Mouse (Mus musculus) spleen, adult 2 months (tissue): Measurements from ENCODE around the gene Mroh3. TPM values are rescaled to one million over a fixed set of nuclear protein-coding genes. Genes with fewer than 3 reads are reported as not detected.
A peak's percentile ranks its signal among the peaks of the same experiment; 100 is the strongest.

Experiments
- DNase-seq, 2 experiments: peaks; one replicate each; pipeline versions ENCODE4 v3.0.0 to v3.0.0-alpha.2; 2012 to 2021; ENCODE audit warnings: low spot score in 2 of 2, low read depth in 1 of 2
- H3K27ac ChIP-seq: fragments of 200-500 bp; 2 replicates; pipeline ENCODE4 v1.5.1; 2012; ENCODE audit warnings: low read length, inconsistent platforms; ENCODE audit not compliant: insufficient read depth
- H3K27me3 ChIP-seq: fragments of 200-500 bp; 2 replicates; pipeline ENCODE4 v1.6.1; 2012; ENCODE audit warnings: mild to moderate bottlenecking, moderate library complexity, low read length, inconsistent platforms; ENCODE audit not compliant: control insufficient read depth, insufficient read depth
- H3K36me3 ChIP-seq: fragments of 200-500 bp; 2 replicates; pipeline ENCODE4 v1.6.1; 2012; ENCODE audit warnings: mild to moderate bottlenecking, low read length, inconsistent platforms; ENCODE audit not compliant: control insufficient read depth, insufficient read depth
- H3K4me1 ChIP-seq: fragments of 200-500 bp; 2 replicates; pipeline ENCODE4 v1.6.1; 2011; ENCODE audit warnings: inconsistent platforms; ENCODE audit not compliant: control insufficient read depth, insufficient read depth, insufficient read length
- H3K4me3 ChIP-seq: fragments of 200-500 bp; 2 replicates; pipeline ENCODE4 v1.5.1; 2011; ENCODE audit warnings: mild to moderate bottlenecking, inconsistent platforms; ENCODE audit not compliant: insufficient read depth, insufficient read length; ENCODE audit errors: extremely low read depth
- CTCF ChIP-seq: fragments of 200-500 bp; IDR thresholded peaks from 2 replicates; pipeline ENCODE4 v1.5.1; 2011; ENCODE audit warnings: mild to moderate bottlenecking, inconsistent platforms; ENCODE audit not compliant: insufficient read depth, insufficient read length, insufficient replicate concordance; ENCODE audit errors: extremely low read depth
- POLR2A ChIP-seq: fragments of 200-500 bp; IDR thresholded peaks from 2 replicates; pipeline ENCODE4 v1.6.1; 2011; ENCODE audit warnings: low read depth, low read length, inconsistent platforms
- WGBS: fragments of 180-500 bp; shearing (Covaris S2); methylation state at CpG from one replicate; pipeline ENCODE4 v1.1.7; 2018; 5-methylcytosine and 5-hydroxymethylcytosine counted together
- polyA plus RNA-seq: library from polyadenylated mRNA; depleted of rRNA; stranded (reverse); fragments of >200 nt; gene quantifications from 2 replicates; pipeline ENCODE4 v1.2.3, GENCODE M21; 2012

Gene Mroh3
- polyA plus RNA-seq, 1 experiment, result not detected

DNA sequence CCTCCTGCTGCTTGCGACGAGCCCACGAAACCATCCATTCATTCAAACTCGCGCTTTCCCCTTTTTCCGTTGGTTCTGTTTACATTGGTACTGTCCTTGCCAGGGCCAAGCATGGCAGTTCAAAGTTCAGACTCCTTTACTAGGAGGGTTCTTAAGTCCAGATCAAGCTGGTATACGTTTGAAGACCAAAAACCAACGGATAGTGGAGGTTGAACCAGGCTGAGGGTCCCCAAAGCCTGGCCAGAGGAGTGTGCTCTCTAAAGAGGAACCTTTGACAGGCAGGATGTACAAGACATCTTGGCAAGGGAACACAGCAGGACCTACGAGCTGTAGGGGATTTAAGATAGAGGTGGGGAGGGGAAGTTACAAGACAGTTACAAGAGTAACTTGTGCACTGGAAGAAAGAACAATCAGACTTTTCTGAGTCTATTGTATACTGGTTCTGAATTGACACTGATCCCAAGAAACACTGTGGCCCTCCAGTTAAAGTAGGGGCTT is 22.0 kb upstream of the Mroh3 start:
- H3K36me3 ChIP-seq, result no peaks in the 10 kb centered on the region
- H3K27me3 ChIP-seq, result peaks cover 14% of the 10 kb centered on the region
- H3K4me1 ChIP-seq, result no peaks in the 10 kb centered on the region; the same call in 1 of the 2 replicates
- H3K27ac ChIP-seq, result no peak overlapping the region
- 0 out of 2 replicates have a peak, but pooled peaks have one; percentile 28 for TF ChIP-seq CTCF
- no peak for TF ChIP-seq POLR2A
- DNase-seq, result no peak
- H3K4me3 ChIP-seq, result peak overlapping the region; percentile 51
- WGBS, result 3% methylated on average over 9 of the region's 9 CpGs

DNA sequence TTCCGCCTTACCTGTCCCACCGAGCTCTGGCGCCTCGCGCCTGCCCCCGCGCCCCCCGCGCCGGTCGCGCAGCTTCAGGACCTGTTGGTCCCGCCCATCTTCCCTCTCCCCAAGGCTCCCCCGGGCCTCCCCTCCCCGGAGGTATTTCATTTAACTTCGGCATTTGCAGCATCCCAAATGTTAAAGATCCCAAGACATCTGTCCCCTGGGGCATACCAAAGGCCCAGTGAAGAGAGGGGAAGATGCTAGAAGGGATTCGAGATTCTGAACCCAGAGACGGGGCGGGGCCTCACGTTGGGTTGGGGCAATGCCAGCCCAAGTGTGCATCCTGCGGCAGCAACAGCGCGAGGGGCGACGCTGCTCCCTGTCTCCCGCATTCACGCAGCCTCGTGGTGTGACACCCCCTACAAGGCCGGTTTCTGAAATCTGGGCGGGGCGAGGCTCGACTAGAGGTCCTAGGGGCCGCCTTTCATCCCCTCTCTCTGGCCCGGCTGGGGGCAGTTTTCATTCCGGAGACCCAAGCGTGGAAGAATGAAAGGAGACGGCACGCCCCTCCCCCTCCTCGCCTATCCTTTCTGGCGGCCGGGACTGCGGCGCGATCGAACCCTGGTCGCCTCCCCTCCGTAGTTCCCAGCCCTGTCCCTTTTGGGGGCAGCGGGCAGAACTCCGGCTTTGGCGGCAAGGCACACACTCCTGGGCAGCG is 21.4 kb upstream of the Mroh3 start, which contains the start of gene Inava:
TSS of gene Inava (minus strand) at position 373 of the 703 bp plus-strand sequence.
- DNase-seq, result peak; percentile 2 to 6
- 1% methylated on average over 51 of the region's 51 CpGs for WGBS

DNA sequence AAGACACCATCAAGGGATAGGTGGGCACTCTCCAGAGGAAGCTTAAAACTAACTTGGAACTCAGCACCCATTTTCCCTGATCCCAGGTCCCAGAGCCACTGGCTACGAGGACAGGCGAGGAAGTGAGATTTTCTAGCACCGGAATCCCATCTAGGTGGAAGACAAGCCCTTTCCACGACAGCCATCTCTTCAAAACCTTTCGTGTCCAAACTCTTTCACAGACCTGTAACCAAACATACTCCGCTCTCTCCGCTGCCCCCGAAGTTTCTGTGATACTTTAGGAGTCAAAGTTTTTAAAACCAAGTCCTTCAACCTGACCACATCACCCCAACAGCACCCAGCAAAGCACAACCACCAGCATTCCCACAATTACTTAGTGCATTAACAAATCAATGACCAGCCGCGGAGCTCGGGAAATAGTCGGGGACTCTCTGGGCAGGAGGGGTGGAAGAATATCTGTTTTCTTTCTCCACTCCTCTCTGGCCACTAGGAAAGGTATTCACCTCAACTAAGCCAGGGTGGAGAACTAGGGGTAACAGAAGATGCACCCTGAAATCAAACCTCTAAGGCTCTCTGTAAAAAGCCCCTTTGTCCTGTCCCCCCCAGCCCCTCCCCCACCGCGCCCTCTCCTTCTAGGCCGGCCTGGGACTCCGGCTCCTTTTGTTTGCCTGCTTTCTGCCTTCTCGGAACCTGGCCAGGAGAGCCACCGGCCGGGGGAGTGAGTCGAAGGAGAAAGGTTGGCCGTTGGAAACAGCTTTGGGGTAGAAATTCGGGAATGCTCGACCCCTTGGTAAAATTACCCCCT is 20.6 kb upstream of the Mroh3 start:
- H3K4me3 ChIP-seq, result no peak overlapping the region; the same call in 1 of the 2 replicates
- H3K36me3 ChIP-seq, result no peaks in the 10 kb centered on the region
- no peak overlapping the region for H3K27ac ChIP-seq
- H3K27me3 ChIP-seq, result peaks cover 14% of the 10 kb centered on the region
- DNase-seq, result no peak
- WGBS, result 19% methylated on average over 23 of the region's 23 CpGs
- H3K4me1 ChIP-seq, result no peaks in the 10 kb centered on the region; the same call in 1 of the 2 replicates
- TF ChIP-seq POLR2A (no peak), CTCF (no peak)

More for the DNA sequence above, 21.4 kb upstream of the Mroh3 start, which contains the start of gene Inava:
- H3K4me1 ChIP-seq, result no peaks in the 10 kb centered on the region; the same call in 1 of the 2 replicates
- peaks cover 14% of the 10 kb centered on the region for H3K27me3 ChIP-seq
- H3K27ac ChIP-seq, result no peak within 1 kb of the TSS
- TF ChIP-seq CTCF (no peak), POLR2A (no peak)
- H3K36me3 ChIP-seq, result no peaks in the 10 kb centered on the region
- peak within 1 kb of the TSS; percentile 51 for H3K4me3 ChIP-seq

DNA sequence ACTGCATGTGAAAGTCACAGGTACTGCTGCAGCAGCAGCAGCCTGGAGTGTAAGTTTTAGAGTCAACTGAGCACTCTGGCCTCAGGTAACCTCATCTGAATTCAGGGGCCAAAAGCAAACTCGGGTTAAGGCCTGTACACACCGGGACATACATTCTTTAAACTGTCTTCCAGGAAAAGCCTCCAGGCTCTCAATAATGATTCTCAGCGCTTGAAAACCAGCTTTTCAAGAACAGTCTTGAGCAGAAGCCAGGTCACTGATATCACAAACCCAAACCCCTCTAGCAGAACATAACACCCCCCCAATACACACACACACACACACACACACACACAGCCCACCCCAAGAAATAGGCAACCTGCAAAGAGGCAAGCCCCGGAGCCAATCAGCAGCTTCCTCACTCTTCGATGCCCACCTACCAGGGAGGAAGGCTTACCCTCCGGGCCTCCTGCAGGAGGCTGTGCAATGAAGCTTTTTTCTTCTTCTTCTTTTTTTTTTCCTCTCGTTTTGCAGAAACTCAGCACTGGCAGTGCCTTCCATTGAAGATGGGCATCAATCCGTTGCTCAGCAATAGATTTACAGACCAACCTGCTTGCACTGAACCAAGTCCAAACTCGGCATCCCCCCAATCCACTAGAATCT is 19.8 kb upstream of the Mroh3 start:
- TF ChIP-seq CTCF, result no peak
- TF ChIP-seq POLR2A, result no peak
- DNase-seq, result no peak
- no peaks in the 10 kb centered on the region for H3K36me3 ChIP-seq
- no peak overlapping the region for H3K4me3 ChIP-seq
- 17% methylated on average over 9 of the region's 9 CpGs for WGBS
- H3K4me1 ChIP-seq, result no peaks in the 10 kb centered on the region; the same call in 1 of the 2 replicates
- peaks cover 14% of the 10 kb centered on the region for H3K27me3 ChIP-seq
- no peak overlapping the region for H3K27ac ChIP-seq

DNA sequence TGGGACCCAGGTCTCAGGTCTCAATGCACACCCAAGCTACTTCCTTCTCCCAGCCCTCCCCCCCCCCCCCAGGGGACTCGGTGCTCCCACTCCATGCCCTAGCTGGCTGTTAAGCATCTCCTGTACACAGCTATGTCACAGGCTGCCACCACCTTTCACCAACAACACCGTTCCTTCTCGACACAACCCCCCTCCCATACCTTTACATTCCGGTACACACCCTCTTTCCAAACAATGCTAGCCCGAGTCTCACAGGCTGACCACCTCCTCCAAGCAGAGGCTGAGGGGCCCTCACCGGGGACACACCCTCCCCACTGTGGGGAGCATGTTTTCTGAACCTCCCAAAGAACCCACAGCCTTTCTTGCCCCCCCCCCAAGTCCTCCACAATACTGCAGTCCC is 19.0 kb upstream of the Mroh3 start:
- 50% methylated on average over 6 of the region's 6 CpGs for WGBS
- Histone ChIP-seq H3K4me3 (no peak overlapping the region), H3K27me3 (peaks cover 14% of the 10 kb centered on the region), H3K27ac (no peak overlapping the region), H3K36me3 (no peaks in the 10 kb centered on the region), H3K4me1 (no peaks in the 10 kb centered on the region; the same call in 1 of the 2 replicates)
- TF ChIP-seq CTCF (no peak), POLR2A (no peak)
- no peak for DNase-seq

GRCm38 (mm10) chr1:136230201-136230600 is 17.6 kb upstream of the Mroh3 start:
- TF ChIP-seq CTCF (no peak), POLR2A (no peak)
- Histone ChIP-seq H3K27me3 (peaks cover 14% of the 10 kb centered on the region), H3K4me1 (no peaks in the 10 kb centered on the region; the same call in 1 of the 2 replicates), H3K36me3 (no peaks in the 10 kb centered on the region), H3K4me3 (no peak overlapping the region), H3K27ac (no peak overlapping the region)
- WGBS, result 83% methylated on average over 11 of the region's 11 CpGs
- no peak for DNase-seq
